Mouse (Mus musculus): ENCODE measurements around the gene Arrdc2. TPM values are rescaled to one million over a fixed set of nuclear protein-coding genes. Genes with fewer than 3 reads are reported as not detected.

Gene Arrdc2
- polyA plus RNA-seq, 1 experiment = 30.6 TPM

DNA sequence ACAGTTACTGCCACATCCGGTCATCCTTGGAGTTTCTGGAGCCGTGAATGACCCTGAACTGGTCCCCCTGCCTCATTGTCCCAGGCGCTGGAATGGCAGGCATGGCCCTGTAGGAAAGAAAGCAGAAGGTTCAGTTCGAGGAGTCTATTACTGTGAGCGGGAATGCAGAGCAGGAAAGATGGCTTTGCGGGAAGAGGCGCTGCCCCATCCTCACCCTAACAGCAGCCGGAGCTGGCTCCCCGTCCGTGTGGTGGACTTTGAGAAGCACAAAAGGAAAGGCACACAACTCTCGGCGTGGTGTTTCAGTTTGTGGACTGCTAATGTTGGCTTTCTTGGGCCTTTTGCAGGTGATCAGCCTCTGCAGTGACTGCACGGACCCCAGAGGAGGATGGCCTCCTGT, 34.9 kb upstream of the Arrdc2 start:
- H3K4me3 ChIP-seq (replicated peaks) = no peak overlapping the region
- peaks cover 40% of the 10 kb centered on the region for H3K4me1 ChIP-seq

GRCm38 (mm10) chr8:70873364-70873985, 34.0 kb upstream of the Arrdc2 start, which contains the start of gene Ccdc124:
TSS of gene Ccdc124 (minus strand) at chr8:70873935.
- Histone ChIP-seq H3K27me3 (replicated peaks) (peaks cover 7% of the 10 kb centered on the region), H3K36me3 (replicated peaks; ENCODE audit: low read length) (peaks cover 24% of the 10 kb centered on the region), H3K9me3 (no peaks in the 10 kb centered on the region), H3K4me1 (peaks cover 50% of the 10 kb centered on the region), H3K4me3 (replicated peaks) (peak within 1 kb of the TSS; percentile 96)
- no peak for TF ChIP-seq GATA1 (IDR thresholded peaks at IDR 0.05; ENCODE audit: borderline replicate concordance, low read length)
- TF ChIP-seq FLI1 (IDR thresholded peaks at IDR 0.05; ENCODE audit: low read length) = no peak

More for the DNA sequence above, 34.9 kb upstream of the Arrdc2 start:
- peaks cover 11% of the 10 kb centered on the region for H3K27me3 ChIP-seq (replicated peaks)
- peaks cover 14% of the 10 kb centered on the region for H3K36me3 ChIP-seq (replicated peaks; ENCODE audit: low read length)
- TF ChIP-seq FLI1 (IDR thresholded peaks at IDR 0.05; ENCODE audit: low read length) = no peak
- TF ChIP-seq GATA1 (IDR thresholded peaks at IDR 0.05; ENCODE audit: borderline replicate concordance, low read length) = no peak
- no peaks in the 10 kb centered on the region for H3K9me3 ChIP-seq

DNA sequence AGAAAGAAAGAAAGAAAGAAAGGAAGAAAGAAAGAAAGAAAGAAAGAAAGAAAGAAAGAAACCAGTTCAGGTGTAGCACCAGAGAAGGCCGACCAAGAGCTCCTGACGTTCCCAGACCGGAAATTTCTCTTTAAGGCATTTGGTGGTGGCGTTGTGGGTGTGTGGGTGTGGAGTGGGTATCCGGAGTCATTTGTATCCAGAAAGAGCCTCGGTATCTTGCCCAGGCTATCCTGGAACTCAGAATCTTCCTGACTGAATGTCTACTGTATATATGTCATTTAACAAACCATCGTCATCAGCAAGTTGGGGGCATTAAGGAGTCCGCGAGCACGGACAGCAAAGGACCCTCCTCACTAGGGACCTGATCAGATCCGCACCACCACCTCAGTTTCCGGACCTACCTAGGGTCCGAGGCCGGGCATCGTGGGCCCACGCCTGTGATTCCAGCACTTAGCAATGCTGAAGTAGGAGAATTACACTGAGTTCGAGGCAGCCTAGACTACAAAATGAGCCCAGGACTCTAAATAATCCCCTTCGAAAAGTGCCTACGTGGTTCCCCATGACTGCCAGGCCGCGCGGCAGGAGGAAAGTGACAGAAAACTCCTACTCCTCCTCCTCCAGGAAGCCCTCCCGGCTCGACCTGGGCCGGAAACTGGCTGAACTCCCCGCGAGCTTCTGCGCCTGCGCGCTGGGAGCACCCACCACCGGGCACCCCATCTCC, 33.3 kb upstream of the Arrdc2 start:
- TF ChIP-seq GATA1 (IDR thresholded peaks at IDR 0.05; ENCODE audit: borderline replicate concordance, low read length) = no peak
- TF ChIP-seq FLI1 (IDR thresholded peaks at IDR 0.05; ENCODE audit: low read length) = no peak
- Histone ChIP-seq H3K4me3 (replicated peaks) (peak overlapping the region; percentile 96), H3K36me3 (replicated peaks; ENCODE audit: low read length) (peaks cover 31% of the 10 kb centered on the region), H3K27me3 (replicated peaks) (peaks cover 1% of the 10 kb centered on the region), H3K4me1 (peaks cover 56% of the 10 kb centered on the region), H3K9me3 (no peaks in the 10 kb centered on the region)

DNA sequence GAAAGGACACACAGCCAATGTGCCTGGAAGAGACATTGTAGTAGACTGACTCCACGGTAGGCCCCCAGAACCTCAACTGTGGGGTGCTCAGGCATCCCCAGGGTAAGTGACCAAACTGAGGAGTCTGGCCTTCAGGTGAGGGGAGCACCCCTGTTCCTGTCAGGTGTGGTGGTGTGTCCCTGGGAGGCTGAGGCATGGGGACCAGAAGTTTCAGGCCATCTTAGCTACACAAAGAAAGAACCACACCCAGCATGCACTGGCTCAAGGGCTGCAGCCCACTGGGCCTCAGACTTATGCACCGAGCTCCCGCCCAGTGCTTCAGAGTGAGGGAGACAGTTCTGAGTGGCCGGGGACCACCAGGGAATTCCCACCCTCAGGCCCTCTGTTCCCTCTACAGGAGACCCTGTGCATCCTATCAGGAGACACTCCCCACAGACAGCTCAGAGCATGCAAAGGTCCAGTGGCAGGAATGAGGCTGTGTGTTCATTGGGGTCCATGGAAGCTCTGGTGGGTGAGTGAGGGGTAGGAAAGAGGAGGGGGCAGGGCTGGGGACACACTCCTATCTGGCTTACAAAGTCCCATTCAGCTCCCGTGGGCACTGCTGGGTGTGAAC, 31.8 kb upstream of the Arrdc2 start:
- peaks cover 36% of the 10 kb centered on the region for H3K36me3 ChIP-seq (replicated peaks; ENCODE audit: low read length)
- H3K4me3 ChIP-seq (replicated peaks) = peak overlapping the region; percentile 60
- peaks cover under 1% of the 10 kb centered on the region for H3K27me3 ChIP-seq (replicated peaks)
- no peaks in the 10 kb centered on the region for H3K9me3 ChIP-seq
- peaks cover 61% of the 10 kb centered on the region for H3K4me1 ChIP-seq
- TF ChIP-seq FLI1 (IDR thresholded peaks at IDR 0.05; ENCODE audit: low read length) (no peak), GATA1 (IDR thresholded peaks at IDR 0.05; ENCODE audit: borderline replicate concordance, low read length) (no peak)

DNA sequence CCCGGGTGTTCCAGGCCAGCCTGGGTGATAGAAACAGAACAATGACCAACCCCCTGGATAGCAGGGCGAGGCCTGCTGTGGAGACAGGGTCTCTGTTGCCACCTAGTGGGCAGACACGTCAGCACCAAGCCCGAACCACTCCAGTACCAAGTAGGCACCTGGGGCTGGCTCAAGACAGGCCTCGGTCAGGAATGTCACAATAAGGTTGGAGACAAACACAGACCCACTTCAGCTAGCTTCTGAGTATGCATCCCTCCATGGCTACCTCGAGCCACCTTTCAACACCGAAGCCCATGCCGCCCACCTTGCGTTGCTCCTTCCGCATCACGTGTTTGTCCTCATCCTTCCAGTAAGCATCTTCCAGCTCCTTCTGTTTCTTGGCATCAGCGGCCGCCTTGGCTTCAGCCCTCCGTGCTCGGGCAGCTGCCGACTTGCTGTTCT, 30.1 kb upstream of the Arrdc2 start:
- Histone ChIP-seq H3K4me1 (peaks cover 74% of the 10 kb centered on the region), H3K9me3 (no peaks in the 10 kb centered on the region), H3K4me3 (replicated peaks) (peak overlapping the region; percentile 14), H3K36me3 (replicated peaks; ENCODE audit: low read length) (peaks cover 36% of the 10 kb centered on the region), H3K27me3 (replicated peaks) (peaks cover 4% of the 10 kb centered on the region)
- TF ChIP-seq GATA1 (IDR thresholded peaks at IDR 0.05; ENCODE audit: borderline replicate concordance, low read length) (no peak), FLI1 (IDR thresholded peaks at IDR 0.05; ENCODE audit: low read length) (no peak)

DNA sequence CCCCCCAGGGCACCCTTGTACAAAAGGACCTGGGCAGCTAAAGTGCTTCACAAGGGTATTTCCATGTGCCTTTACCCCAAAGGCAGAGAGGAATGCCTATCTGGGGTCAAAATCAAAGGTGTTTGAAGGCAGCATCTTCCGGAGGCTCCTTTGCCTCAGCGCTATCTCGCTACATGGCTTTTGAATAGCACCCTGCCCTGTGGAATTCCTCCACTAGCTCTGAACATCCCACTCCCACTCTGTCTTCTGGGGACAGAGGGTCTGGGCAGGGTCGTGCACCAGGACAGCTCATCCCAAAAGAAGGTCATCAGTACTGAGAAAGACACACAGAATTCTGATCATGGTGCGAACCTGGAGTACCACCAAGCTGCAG, 29.7 kb upstream of the Arrdc2 start:
- peaks cover 74% of the 10 kb centered on the region for H3K4me1 ChIP-seq
- peaks cover 9% of the 10 kb centered on the region for H3K27me3 ChIP-seq (replicated peaks)
- no peaks in the 10 kb centered on the region for H3K9me3 ChIP-seq
- TF ChIP-seq FLI1 (IDR thresholded peaks at IDR 0.05; ENCODE audit: low read length) (no peak), GATA1 (IDR thresholded peaks at IDR 0.05; ENCODE audit: borderline replicate concordance, low read length) (no peak)
- peak overlapping the region; percentile 67 for H3K4me3 ChIP-seq (replicated peaks)
- H3K36me3 ChIP-seq (replicated peaks; ENCODE audit: low read length) = peaks cover 36% of the 10 kb centered on the region

GRCm38 (mm10) chr8:70868559-70869198, 29.2 kb upstream of the Arrdc2 start:
- Histone ChIP-seq H3K4me1 (peaks cover 74% of the 10 kb centered on the region), H3K27me3 (replicated peaks) (peaks cover 14% of the 10 kb centered on the region), H3K36me3 (replicated peaks; ENCODE audit: low read length) (peaks cover 36% of the 10 kb centered on the region), H3K4me3 (replicated peaks) (peak overlapping the region; percentile 67), H3K9me3 (no peaks in the 10 kb centered on the region)
- TF ChIP-seq GATA1 (IDR thresholded peaks at IDR 0.05; ENCODE audit: borderline replicate concordance, low read length) (no peak), FLI1 (IDR thresholded peaks at IDR 0.05; ENCODE audit: low read length) (no peak)

- H3K9me3 ChIP-seq = no peaks in the 10 kb centered on the region
- TF ChIP-seq GATA1 (IDR thresholded peaks at IDR 0.05; ENCODE audit: borderline replicate concordance, low read length) (no peak), FLI1 (IDR thresholded peaks at IDR 0.05; ENCODE audit: low read length) (no peak)
- H3K36me3 ChIP-seq (replicated peaks; ENCODE audit: low read length) = peaks cover 35% of the 10 kb centered on the region
- H3K27me3 ChIP-seq (replicated peaks) = peaks cover 35% of the 10 kb centered on the region
- peak overlapping the region; percentile 94 for H3K4me3 ChIP-seq (replicated peaks)
- peaks cover 82% of the 10 kb centered on the region for H3K4me1 ChIP-seq
Observed at GRCm38 (mm10) chr8:70866566-70866965, 27.0 kb upstream of the Arrdc2 start.

DNA sequence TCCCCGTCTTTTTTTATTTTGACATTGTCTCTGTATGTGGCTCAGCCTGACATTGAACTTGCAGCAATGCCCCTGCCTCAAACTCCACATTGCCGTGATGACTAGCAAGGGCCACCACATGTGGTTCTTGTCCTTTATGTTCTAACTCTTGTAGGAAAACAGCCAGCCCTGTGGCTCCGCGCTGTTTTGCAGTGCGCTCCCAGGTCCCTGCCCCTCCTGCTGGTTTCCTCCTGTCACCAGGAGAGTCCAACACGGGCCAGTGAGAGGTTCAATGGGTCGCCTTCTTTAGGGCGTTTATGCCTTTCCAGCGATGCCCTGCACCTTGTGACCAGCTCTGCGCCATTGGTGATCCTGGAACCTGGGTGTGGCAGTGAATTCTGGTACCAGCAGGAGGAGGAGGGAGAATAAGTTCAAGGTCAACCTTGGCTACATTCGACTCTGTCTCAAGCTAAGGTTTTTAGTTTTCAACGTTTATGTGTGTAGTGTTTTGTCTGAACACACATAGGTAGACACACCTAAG, 26.5 kb upstream of the Arrdc2 start:
- Histone ChIP-seq H3K4me1 (peaks cover 82% of the 10 kb centered on the region), H3K9me3 (no peaks in the 10 kb centered on the region), H3K4me3 (replicated peaks) (peak overlapping the region; percentile 94), H3K36me3 (replicated peaks; ENCODE audit: low read length) (peaks cover 30% of the 10 kb centered on the region), H3K27me3 (replicated peaks) (peaks cover 40% of the 10 kb centered on the region)
- TF ChIP-seq FLI1 (IDR thresholded peaks at IDR 0.05; ENCODE audit: low read length) = no peak
- TF ChIP-seq GATA1 (IDR thresholded peaks at IDR 0.05; ENCODE audit: borderline replicate concordance, low read length) = no peak
